Mouse (Mus musculus) liver, postnatal 0 days (tissue): ENCODE results near the gene Prom1.

Experiments
- CTCF ChIP-seq: sonication (generic); IDR thresholded peaks from 2 replicates; pipeline ENCODE4 v1.5.1; 2016; ENCODE audit warnings: antibody characterized with exemption, low read depth
- EP300 ChIP-seq: IDR thresholded peaks from 2 replicates; pipeline ENCODE4 v1.6.1; 2016; ENCODE audit warnings: antibody characterized with exemption, low read depth, mild to moderate bottlenecking

DNA sequence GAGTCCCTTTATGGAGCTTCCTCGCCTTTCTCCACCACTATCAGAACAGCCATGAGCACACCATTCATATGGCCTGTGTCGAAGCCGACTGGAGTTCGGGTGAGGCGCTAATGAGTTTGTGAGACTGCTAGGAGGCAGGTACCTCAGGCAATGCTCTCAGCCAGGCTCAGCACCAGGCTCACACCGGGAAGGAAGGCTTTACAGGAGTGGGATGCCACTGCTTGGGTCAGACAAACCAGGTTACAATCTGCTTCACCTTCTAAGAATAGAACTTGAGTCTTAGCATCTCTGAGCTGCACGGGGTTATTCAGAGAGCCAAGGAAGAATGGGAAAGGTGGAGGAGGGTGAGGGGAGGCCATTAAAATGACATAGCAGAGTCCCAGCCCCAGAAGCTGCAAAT, 16.0 kb downstream of the Prom1 start:
- TF ChIP-seq CTCF, result no peak
- TF ChIP-seq EP300, result no peak
